Mouse (Mus musculus) kidney, embryonic 16.5 days (tissue): ENCODE results near the gene Mrgprd. TPM values are rescaled to one million over a fixed set of nuclear protein-coding genes. Genes with fewer than 3 reads are reported as not detected.

ENCODE experiments used
- ATAC-seq: fragments of 200-750 bp; cut with Nextera tagmentation; 2 replicates; pipeline ENCODE4 v1.8.0; 2017; ENCODE audit warnings: moderate TSS enrichment; ENCODE audit not compliant: low FRiP score, low TSS enrichment
- H3K27ac ChIP-seq: fragments of 300-500 bp; sonication (generic); 2 replicates; pipeline ENCODE4 v1.5.1; 2014; ENCODE audit warnings: low read length
- H3K27me3 ChIP-seq: fragments of 300-500 bp; sonication (generic); 2 replicates; pipeline ENCODE4 v1.6.1; 2014; ENCODE audit warnings: low read length, control low read depth, mixed read lengths; ENCODE audit not compliant: insufficient read depth
- H3K36me3 ChIP-seq: fragments of 300-500 bp; sonication (generic); 2 replicates; pipeline ENCODE4 v1.6.1; 2014; ENCODE audit warnings: low read length, control low read depth, mixed read lengths; ENCODE audit not compliant: insufficient read depth
- H3K4me1 ChIP-seq: fragments of 300-500 bp; sonication (generic); 2 replicates; pipeline ENCODE4 v1.6.1; 2014; ENCODE audit warnings: low read length, control low read depth, mixed read lengths; ENCODE audit not compliant: insufficient read depth
- H3K4me2 ChIP-seq: fragments of 300-500 bp; sonication (generic); replicated peaks from 2 replicates; pipeline ENCODE4 v1.6.1; 2014; ENCODE audit warnings: low read depth, low read length
- H3K4me3 ChIP-seq: fragments of 300-500 bp; sonication (generic); 2 replicates; pipeline ENCODE4 v1.5.1; 2014; ENCODE audit warnings: mild to moderate bottlenecking, low read length
- H3K9ac ChIP-seq: fragments of 300-500 bp; sonication (generic); replicated peaks from 2 replicates; pipeline ENCODE4 v1.6.1; 2014; ENCODE audit warnings: low read length
- H3K9me3 ChIP-seq: fragments of 300-500 bp; sonication (generic); 2 replicates; pipeline ENCODE4 v1.6.1; 2016; ENCODE audit warnings: low read length, control low read depth
- WGBS: fragments of 180-500 bp; shearing (Covaris S2); extraction: QIAGEN DNeasy Blood & Tissue Kit; methylation state at CpG from one replicate; pipeline ENCODE4 v1.1.7; 2014; 5-methylcytosine and 5-hydroxymethylcytosine counted together
- polyA plus RNA-seq: library from polyadenylated mRNA; unstranded; fragments of >200 nt; fragmentation: Nextera tagmentation; extraction: Ambion mirVana; gene quantifications from 2 replicates; pipeline ENCODE4 v1.2.1, GENCODE M21; 2015

Gene Mrgprd
- polyA plus RNA-seq, 1 experiment from 2014 or later = not detected

- Histone ChIP-seq H3K4me3 (no peak overlapping the region), H3K27ac (no peak overlapping the region), H3K4me1 (peaks cover 25% of the 10 kb centered on the region), H3K9me3 (no peaks in the 10 kb centered on the region), H3K36me3 (no peaks in the 10 kb centered on the region), H3K27me3 (no peaks in the 10 kb centered on the region), H3K9ac (no peak overlapping the region), H3K4me2 (no peak overlapping the region)
- no peak for ATAC-seq
- WGBS = 77% methylated on average over 4 of the region's 4 CpGs
These were observed 29.2 kb upstream of the Mrgprd start for GRCm38 (mm10) chr7:145285476-145285875.

- Histone ChIP-seq H3K4me1 (peaks cover 10% of the 10 kb centered on the region), H3K36me3 (no peaks in the 10 kb centered on the region), H3K9ac (no peak overlapping the region), H3K4me2 (no peak overlapping the region), H3K9me3 (no peaks in the 10 kb centered on the region), H3K27me3 (no peaks in the 10 kb centered on the region), H3K27ac (no peak overlapping the region), H3K4me3 (no peak overlapping the region)
- no peak for ATAC-seq
- 72% methylated on average over 6 of the region's 6 CpGs for WGBS
These were observed 27.2 kb upstream of the Mrgprd start for GRCm38 (mm10) chr7:145287410-145287809.

- ATAC-seq = peak; percentile 64; the same call in 1 of the 2 replicates
- Histone ChIP-seq H3K27me3 (no peaks in the 10 kb centered on the region), H3K4me2 (no peak overlapping the region), H3K4me3 (no peak overlapping the region), H3K9ac (no peak overlapping the region), H3K36me3 (no peaks in the 10 kb centered on the region), H3K4me1 (no peaks in the 10 kb centered on the region), H3K27ac (no peak overlapping the region), H3K9me3 (no peaks in the 10 kb centered on the region)
- WGBS = 22% methylated on average over 5 of the region's 5 CpGs
These were observed 25.3 kb upstream of the Mrgprd start for GRCm38 (mm10) chr7:145289302-145289701.

- H3K4me3 ChIP-seq = no peak overlapping the region
- no peaks in the 10 kb centered on the region for H3K4me1 ChIP-seq
- no peak overlapping the region for H3K9ac ChIP-seq
- H3K36me3 ChIP-seq = no peaks in the 10 kb centered on the region
- ATAC-seq = no peak
- H3K27me3 ChIP-seq = no peaks in the 10 kb centered on the region
- H3K27ac ChIP-seq = no peak overlapping the region
- no peaks in the 10 kb centered on the region for H3K9me3 ChIP-seq
- 94% methylated on average over 2 of the region's 2 CpGs for WGBS
- H3K4me2 ChIP-seq = no peak overlapping the region
These were observed 22.8 kb upstream of the Mrgprd start for GRCm38 (mm10) chr7:145291847-145292246.

- Histone ChIP-seq H3K27me3 (no peaks in the 10 kb centered on the region), H3K27ac (no peak overlapping the region), H3K9me3 (no peaks in the 10 kb centered on the region), H3K4me1 (no peaks in the 10 kb centered on the region), H3K9ac (no peak overlapping the region), H3K36me3 (no peaks in the 10 kb centered on the region), H3K4me2 (no peak overlapping the region), H3K4me3 (no peak overlapping the region)
- ATAC-seq = no peak
- WGBS = 55% methylated on average over 2 of the region's 2 CpGs
These were observed 21.9 kb upstream of the Mrgprd start for GRCm38 (mm10) chr7:145292726-145293125.

GRCm38 (mm10) chr7:145293859-145294258, 20.8 kb upstream of the Mrgprd start:
- no peaks in the 10 kb centered on the region for H3K27me3 ChIP-seq
- H3K9me3 ChIP-seq = no peaks in the 10 kb centered on the region
- H3K4me1 ChIP-seq = no peaks in the 10 kb centered on the region
- ATAC-seq = no peak
- H3K4me2 ChIP-seq = no peak overlapping the region
- no peak overlapping the region for H3K9ac ChIP-seq
- H3K4me3 ChIP-seq = no peak overlapping the region
- no peaks in the 10 kb centered on the region for H3K36me3 ChIP-seq
- no peak overlapping the region for H3K27ac ChIP-seq
- 36% methylated on average over 6 of the region's 6 CpGs for WGBS

GRCm38 (mm10) chr7:145298666-145299490, 15.8 kb upstream of the Mrgprd start:
- whole genome bisulfite sequencing = 57% methylated on average over 3 of the region's 3 CpGs
- peak overlapping the region; percentile 53; the same call in 1 of the 2 replicates for H3K27ac ChIP-seq
- no peak overlapping the region for H3K4me2 ChIP-seq
- no peak overlapping the region for H3K9ac ChIP-seq
- no peaks in the 10 kb centered on the region for H3K27me3 ChIP-seq
- ATAC-seq = no peak
- no peaks in the 10 kb centered on the region for H3K36me3 ChIP-seq
- H3K4me3 ChIP-seq = no peak overlapping the region
- H3K9me3 ChIP-seq = no peaks in the 10 kb centered on the region
- peaks cover 19% of the 10 kb centered on the region; the same call in 1 of the 2 replicates for H3K4me1 ChIP-seq

- 62% methylated on average over 7 of the region's 7 CpGs for WGBS
These were observed 14.9 kb upstream of the Mrgprd start for GRCm38 (mm10) chr7:145299562-145300320.

GRCm38 (mm10) chr7:145300321-145301007, 14.2 kb upstream of the Mrgprd start, which contains the start of gene Mrgprf:
Gene Mrgprf, plus strand, starts transcription at chr7:145300828.
- H3K9ac ChIP-seq = 0 out of 2 replicates have a peak within 1 kb of the TSS, but pooled peaks have one; percentile 16
- no peak within 1 kb of the TSS for H3K4me3 ChIP-seq
- H3K27me3 ChIP-seq = no peaks in the 10 kb centered on the region

More at GRCm38 (mm10) chr7:145299562-145300320, 14.9 kb upstream of the Mrgprd start:
- Histone ChIP-seq H3K27ac (peak overlapping the region; percentile 63; the same call in 1 of the 2 replicates), H3K4me1 (peaks cover 19% of the 10 kb centered on the region; the same call in 1 of the 2 replicates), H3K9me3 (no peaks in the 10 kb centered on the region), H3K9ac (0 out of 2 replicates have a peak overlapping the region, but pooled peaks have one; percentile 16), H3K4me2 (no peak overlapping the region), H3K4me3 (no peak overlapping the region), H3K27me3 (no peaks in the 10 kb centered on the region), H3K36me3 (no peaks in the 10 kb centered on the region)
- no peak for ATAC-seq

More at GRCm38 (mm10) chr7:145300321-145301007, 14.2 kb upstream of the Mrgprd start, which contains the start of gene Mrgprf:
- Histone ChIP-seq H3K4me1 (peaks cover 19% of the 10 kb centered on the region; the same call in 1 of the 2 replicates), H3K9me3 (no peaks in the 10 kb centered on the region), H3K27ac (peak within 1 kb of the TSS; percentile 63; the same call in 1 of the 2 replicates), H3K36me3 (no peaks in the 10 kb centered on the region), H3K4me2 (peak within 1 kb of the TSS; percentile 14; the same call in 1 of the 2 replicates)
- ATAC-seq = no peak
- WGBS = 30% methylated on average over 12 of the region's 13 CpGs
